Mouse (Mus musculus) lung, adult 10 weeks (tissue): Measurements from ENCODE around the gene Chrdl1. TPM values are rescaled to one million over a fixed set of nuclear protein-coding genes. Genes with fewer than 3 reads are reported as not detected.

Experiments
- polyA plus RNA-seq: library from polyadenylated mRNA; stranded (reverse); fragments of 350-450 nt; fragmentation: Illumina TruSeq; extraction: RNeasy Lipid Tissue Mini Kit (QIAGEN cat#74804); gene quantifications from one replicate; pipeline ENCODE4 v1.2.3, GENCODE M21; 2014; ENCODE audit warnings: low read depth, low replicate concordance; ENCODE audit not compliant: insufficient read depth

The Chrdl1 gene
- 4.9 TPM for polyA plus RNA-seq

DNA sequence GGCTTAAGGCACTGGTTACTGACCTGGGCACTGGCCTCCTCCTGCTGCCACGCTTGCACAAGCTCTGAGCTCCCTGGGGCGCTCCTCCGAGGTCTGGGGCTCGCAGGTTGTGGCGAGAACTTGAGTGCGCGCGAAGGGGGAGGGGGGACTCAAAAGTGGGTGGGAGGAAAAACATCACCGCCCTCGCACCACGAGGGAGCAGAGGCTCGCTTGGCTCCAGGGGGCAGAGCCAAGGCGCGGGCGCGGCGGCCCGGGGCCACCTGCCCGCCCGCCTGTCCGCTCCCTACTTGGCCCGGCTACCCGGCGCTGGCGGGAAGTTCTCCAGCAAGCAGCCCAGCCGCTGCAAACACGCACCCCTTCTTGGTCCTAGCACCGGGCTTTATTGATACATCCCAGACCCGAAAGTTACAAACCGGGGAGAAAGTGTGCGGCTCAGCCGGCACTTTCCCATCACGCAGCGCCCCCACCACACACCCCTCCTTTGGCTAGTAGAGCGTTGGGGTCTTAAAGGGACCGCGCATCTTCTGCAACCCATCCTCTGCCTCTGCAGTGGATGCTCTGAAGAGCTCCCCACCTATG, at the start of gene Chrdl1:
TSS of gene Chrdl1 (minus strand) at position 472 of the 579 bp plus-strand sequence.

Other genes with a start within 250 kb of the Chrdl1 start
- gene Pak3, start 124.3 kb upstream of the Chrdl1 start, polyA plus RNA-seq = 0.09 TPM